9 mouse cellular contexts compared by ENCODE assay signal in genomic region chr9:34660566-34660965, GRCm38 (mm10).
DNase-seq lines count a peak whose midpoint lies in the region; ATAC-seq and TF ChIP-seq lines count a peak whose summit lies in the region.
"Had no signal": no experiment of that assay in that cellular context is flagged by ENCODE, and none has a peak within 500 bp of the region (broad histone marks: within the 10 kb centered on the region; RNA-seq: fewer than 3 reads in every experiment).

No protein-coding gene starts in this region.

- intact Hi-C loops in heart, postnatal 36 days (cut with DNase I): loop anchor here (2.0 to 5.0 kb wide), 3 partner anchors 87 to 358 kb away; no protein-coding TSS in a partner anchor

- H3K4me2 ChIP-seq in heart, embryonic 11.5 days: no peak overlapping the region
- H3K4me2 ChIP-seq in lung, postnatal 0 days (replicated peaks; ENCODE audit: low read depth, low read length): no peak overlapping the region
- H3K4me2 ChIP-seq: heart, embryonic 15.5 days had no signal

- WGBS in heart, embryonic 11.5 days (ENCODE audit: insufficient replicate concordance): 66% methylated on average over 1 of the region's 1 CpGs
- 86% methylated on average over 1 of the region's 1 CpGs for WGBS in lung, postnatal 0 days

- no peaks in the 10 kb centered on the region for H3K36me3 ChIP-seq in heart, embryonic 11.5 days (ENCODE audit: control insufficient read depth, insufficient read depth, low read length)
- H3K36me3 ChIP-seq in lung, postnatal 0 days (ENCODE audit: insufficient read depth, low read length): no peaks in the 10 kb centered on the region
- H3K36me3 ChIP-seq: heart, embryonic 15.5 days had no signal

- no peak overlapping the region for H3K9ac ChIP-seq in heart, embryonic 11.5 days (ENCODE audit: low read depth, low read length)
- no peak overlapping the region for H3K9ac ChIP-seq in lung, postnatal 0 days (replicated peaks; ENCODE audit: low read depth)
- H3K9ac ChIP-seq: heart, embryonic 15.5 days had no signal

- no peak overlapping the region for H3K4me3 ChIP-seq in heart, embryonic 11.5 days (ENCODE audit: low read depth, low read length)
- H3K4me3 ChIP-seq in lung, postnatal 0 days (ENCODE audit: low read depth, low read length): no peak overlapping the region
- H3K4me3 ChIP-seq: heart, embryonic 15.5 days had no signal

- H3K9me3 ChIP-seq in heart, embryonic 11.5 days (replicated peaks; ENCODE audit: control insufficient read depth, low read length): no peaks in the 10 kb centered on the region
- no peaks in the 10 kb centered on the region for H3K9me3 ChIP-seq in lung, postnatal 0 days (ENCODE audit: low read length)
- H3K9me3 ChIP-seq: heart, embryonic 15.5 days had no signal

- no peak for ATAC-seq in heart, embryonic 11.5 days (replicated peaks; ENCODE audit: insufficient number of reproducible peaks, low FRiP score, low TSS enrichment)
- no peak for ATAC-seq in lung, postnatal 0 days

- H3K27ac ChIP-seq in heart, embryonic 11.5 days (ENCODE audit: low read depth, low read length): no peak overlapping the region
- H3K27ac ChIP-seq in lung, postnatal 0 days (ENCODE audit: low read length): no peak overlapping the region
- H3K27ac ChIP-seq: heart, embryonic 15.5 days had no signal

- no peaks in the 10 kb centered on the region for H3K4me1 ChIP-seq in heart, embryonic 11.5 days (ENCODE audit: control insufficient read depth, insufficient read depth, low read length)
- H3K4me1 ChIP-seq in lung, postnatal 0 days (ENCODE audit: insufficient read depth, low read depth, low read length): no peaks in the 10 kb centered on the region

- no peak for TF ChIP-seq EP300 in lung, postnatal 0 days (IDR thresholded peaks at IDR 0.05)

- peak; percentile 3 for DNase-seq in adrenal gland, postnatal 36 days
- no peak for DNase-seq in adrenal gland, adult 8-10 months
- DNase-seq in heart, postnatal 36 days: peak; percentile 7 to 23
- DNase-seq in lung, postnatal 0 days (ENCODE audit: low spot score): no peak
- no peak for DNase-seq in lung, postnatal 25 days (ENCODE audit: low spot score)
- peak; percentile 66 for DNase-seq in retina, embryonic 14.5 days (ENCODE audit: low spot score)
- no peak for DNase-seq in layer of hippocampus, adult 9-11 months

- no peaks in the 10 kb centered on the region for H3K27me3 ChIP-seq in heart, embryonic 11.5 days (ENCODE audit: control insufficient read depth, insufficient read depth, low read length)
- H3K27me3 ChIP-seq in lung, postnatal 0 days (replicated peaks; ENCODE audit: insufficient read depth, low read length): no peaks in the 10 kb centered on the region
- H3K27me3 ChIP-seq: heart, embryonic 15.5 days had no signal

- peak; percentile 59 for TF ChIP-seq CTCF in lung, postnatal 0 days (IDR thresholded peaks at IDR 0.05)

Comparison
In these comparisons a context has a peak if more than half of its experiments do, and no peak if none do; other contexts are left out.
1. DNase-seq: peak in adrenal gland, postnatal 36 days (2 of 2), heart, postnatal 36 days (2 of 2) and retina, embryonic 14.5 days (single experiment); none in adrenal gland, adult 8-10 months (single experiment), lung, postnatal 0 days (single experiment), lung, postnatal 25 days (single experiment) and layer of hippocampus, adult 9-11 months (single experiment).